Mouse (Mus musculus) lung, adult 2 months (tissue): ENCODE data around the gene Cntnap1. TPM values are rescaled to one million over a fixed set of nuclear protein-coding genes. Genes with fewer than 3 reads are reported as not detected.

Experiments
- DNase-seq: peaks from one replicate; pipeline ENCODE4 v3.0.0; 2022
- H3K4me1 ChIP-seq: fragments of 200-500 bp; 2 replicates; pipeline ENCODE4 v1.6.1; 2011; ENCODE audit warnings: low read length; ENCODE audit not compliant: control insufficient read depth, insufficient read depth
- H3K4me3 ChIP-seq: fragments of 200-500 bp; replicated peaks from 2 replicates; pipeline ENCODE3; 2011; ENCODE audit warnings: low read depth, mild to moderate bottlenecking, control low read depth, low read length; ENCODE audit errors: extremely low read depth
- CTCF ChIP-seq: fragments of 200-500 bp; IDR thresholded peaks from 2 replicates; pipeline ENCODE4 v1.5.1; 2011; ENCODE audit warnings: mild to moderate bottlenecking, low read length, control low read depth; ENCODE audit not compliant: insufficient read depth
- POLR2A ChIP-seq: fragments of 200-500 bp; IDR thresholded peaks from 2 replicates; pipeline ENCODE4 v1.6.1; 2011; ENCODE audit warnings: low read depth, mild to moderate bottlenecking, control low read depth, low read length, borderline replicate concordance; ENCODE audit errors: extremely low read depth
- WGBS: fragments of 180-500 bp; shearing (Covaris S2); methylation state at CpG from one replicate; pipeline ENCODE4 v1.1.7; 2018; 5-methylcytosine and 5-hydroxymethylcytosine counted together
- polyA plus RNA-seq: library from polyadenylated mRNA; depleted of rRNA; stranded (reverse); fragments of >200 nt; gene quantifications from 2 replicates; pipeline ENCODE4 v1.2.3, GENCODE M21; 2012; rRNA removed

The Cntnap1 gene
- polyA plus RNA-seq, 1 experiment: 2.7 TPM

- no peak for TF ChIP-seq POLR2A
- no peak for TF ChIP-seq CTCF
- Histone ChIP-seq H3K4me3 (no peak overlapping the region), H3K4me1 (peaks cover 2% of the 10 kb centered on the region; the same call in 1 of the 2 replicates)
- 22% methylated on average over 5 of the region's 5 CpGs for WGBS
- DNase-seq: no peak
Observed at GRCm38 (mm10) chr11:101238071-101238647, 67.8 kb downstream of the Cntnap1 start.

Other genes starting within 250 kb of the Cntnap1 start
- gene Stat3, start 231.0 kb upstream of the Cntnap1 start, polyA plus RNA-seq: 115 and 147 TPM in 2 replicates
- 270 and 280 TPM in 2 replicates for gene Cavin1, start 199.6 kb upstream of the Cntnap1 start, polyA plus RNA-seq
- gene Atp6v0a1, start 161.1 kb upstream of the Cntnap1 start, polyA plus RNA-seq: 81.9 and 102 TPM in 2 replicates
- gene Naglu, start 100.5 kb upstream of the Cntnap1 start, polyA plus RNA-seq: 32.2 and 33.5 TPM in 2 replicates
- gene Hsd17b1, start 92.1 kb upstream of the Cntnap1 start, polyA plus RNA-seq: 0.17 and 0.29 TPM in 2 replicates
- gene Coasy, start 88.0 kb upstream of the Cntnap1 start, polyA plus RNA-seq: 40.2 and 43.9 TPM in 2 replicates
- gene Mlx, start 83.2 kb upstream of the Cntnap1 start, polyA plus RNA-seq: 25.5 and 47.0 TPM in 2 replicates
- 1.5 and 2.1 TPM in 2 replicates for gene Psmc3ip, start 75.1 kb upstream of the Cntnap1 start, polyA plus RNA-seq
- gene Retreg3, start 50.6 kb upstream of the Cntnap1 start, polyA plus RNA-seq: 47.6 and 58.8 TPM in 2 replicates
- 10.7 and 14.4 TPM in 2 replicates for gene Tubg1, start 50.6 kb upstream of the Cntnap1 start, polyA plus RNA-seq
- 2.4 and 3.2 TPM in 2 replicates for gene Tubg2, start 14.6 kb upstream of the Cntnap1 start, polyA plus RNA-seq
- 41.2 and 47.4 TPM in 2 replicates for gene Plekhh3, start 828 bp downstream of the Cntnap1 start, polyA plus RNA-seq
- 0.45 and 0.62 TPM in 2 replicates for gene Ccr10, start 4.9 kb downstream of the Cntnap1 start, polyA plus RNA-seq
- 38.9 and 50.1 TPM in 2 replicates for gene Ezh1, start 55.9 kb downstream of the Cntnap1 start, polyA plus RNA-seq
- gene Ramp2, start 75.5 kb downstream of the Cntnap1 start, polyA plus RNA-seq: 710 and 828 TPM in 2 replicates
- gene Vps25, start 83.2 kb downstream of the Cntnap1 start, polyA plus RNA-seq: 82.9 and 97.4 TPM in 2 replicates
- gene Wnk4, start 90.0 kb downstream of the Cntnap1 start, polyA plus RNA-seq: 6.5 and 10.4 TPM in 2 replicates
- 0.22 and 0.59 TPM in 2 replicates for gene Cntd1, start 108.5 kb downstream of the Cntnap1 start, polyA plus RNA-seq
- gene Coa3, start 108.6 kb downstream of the Cntnap1 start, polyA plus RNA-seq: 194 and 283 TPM in 2 replicates
- gene Becn1, start 131.8 kb downstream of the Cntnap1 start, polyA plus RNA-seq: 70.3 and 97.9 TPM in 2 replicates
- gene Psme3, start 145.7 kb downstream of the Cntnap1 start, polyA plus RNA-seq: 30.6 and 40.4 TPM in 2 replicates
- 3.3 and 3.6 TPM in 2 replicates for gene Aoc2, start 154.5 kb downstream of the Cntnap1 start, polyA plus RNA-seq
- 11.5 and 15.3 TPM in 2 replicates for gene Aoc3, start 160.1 kb downstream of the Cntnap1 start, polyA plus RNA-seq
- 0.13 TPM in 1 of 2 replicates, not detected in the other for gene G6pc, start 197.0 kb downstream of the Cntnap1 start, polyA plus RNA-seq
- gene Aarsd1, start 247.1 kb downstream of the Cntnap1 start, polyA plus RNA-seq: 20.5 and 20.9 TPM in 2 replicates